Mouse (Mus musculus) adrenal gland, adult 18-20 months (tissue): ENCODE measurements around the gene Pqlc2. TPM values are rescaled to one million over a fixed set of nuclear protein-coding genes. Genes with fewer than 3 reads are reported as not detected.
A peak's percentile ranks its signal among the peaks of the same experiment; 100 is the strongest.

Experiments used
- DNase-seq, 2 experiments: peaks; one replicate each; pipeline ENCODE4 v3.0.0; 2021 to 2022; ENCODE audit warnings: low spot score in 2 of 2
- total RNA-seq, 2 experiments: library from RNA; stranded (reverse); gene quantifications; 1 replicate in 1 of 2; 2 replicates in 1 of 2; pipeline ENCODE4 v1.2.3; 2021

The Pqlc2 gene
- total RNA-seq, 2 experiments from 2014 or later: 8.8 to 9.2 TPM

GRCm38 (mm10) chr4:139267335-139267734 is 43.2 kb downstream of the Pqlc2 start:
- DNase-seq: no peak

GRCm38 (mm10) chr4:139266500-139266865 is 44.0 kb downstream of the Pqlc2 start:
- DNase-seq: no peak

GRCm38 (mm10) chr4:139265783-139266499 is 44.6 kb downstream of the Pqlc2 start:
- no peak for DNase-seq

GRCm38 (mm10) chr4:139262981-139263380 is 47.5 kb downstream of the Pqlc2 start:
- no peak for DNase-seq

- DNase-seq: no peak
These were observed 51.1 kb downstream of the Pqlc2 start for GRCm38 (mm10) chr4:139259302-139259871.

- DNase-seq: no peak
These were observed 51.7 kb downstream of the Pqlc2 start for GRCm38 (mm10) chr4:139258621-139259301.

GRCm38 (mm10) chr4:139256708-139257107 is 53.8 kb downstream of the Pqlc2 start:
- DNase-seq: no peak

GRCm38 (mm10) chr4:139256146-139256545 is 54.4 kb downstream of the Pqlc2 start:
- DNase-seq: no peak

GRCm38 (mm10) chr4:139253206-139253605 is 57.3 kb downstream of the Pqlc2 start:
- no peak for DNase-seq

GRCm38 (mm10) chr4:139252051-139252760 is 58.3 kb downstream of the Pqlc2 start:
- DNase-seq: peak; percentile 82 to 83

GRCm38 (mm10) chr4:139250886-139251285 is 59.6 kb downstream of the Pqlc2 start:
- peak in 1 of 2 experiments; percentile 50 for DNase-seq

- DNase-seq: no peak
These were observed 60.5 kb downstream of the Pqlc2 start for GRCm38 (mm10) chr4:139250043-139250442.

- DNase-seq: no peak
These were observed 61.8 kb downstream of the Pqlc2 start for GRCm38 (mm10) chr4:139248736-139249135.

GRCm38 (mm10) chr4:139247966-139248365 is 62.5 kb downstream of the Pqlc2 start:
- DNase-seq: no peak

- DNase-seq: no peak
These were observed 64.2 kb downstream of the Pqlc2 start for GRCm38 (mm10) chr4:139246130-139246877.

GRCm38 (mm10) chr4:139245534-139245933 is 65.0 kb downstream of the Pqlc2 start:
- no peak for DNase-seq

- DNase-seq: no peak
These were observed 65.7 kb downstream of the Pqlc2 start for GRCm38 (mm10) chr4:139244766-139245165.

- DNase-seq: no peak
These were observed 66.3 kb downstream of the Pqlc2 start for GRCm38 (mm10) chr4:139244176-139244575.
